Mouse (Mus musculus) liver, adult 2 months (tissue): ENCODE data around the gene Zfp454. TPM values are rescaled to one million over a fixed set of nuclear protein-coding genes. Genes with fewer than 3 reads are reported as not detected.

Experiments
- DNase-seq: peaks from one replicate; pipeline ENCODE4 v3.0.0-alpha.2; 2011; ENCODE audit warnings: low read depth, low spot score; ENCODE audit errors: extremely low read depth
- H3K27ac ChIP-seq: fragments of 200-500 bp; replicated peaks from 2 replicates; pipeline ENCODE4 v1.5.1; 2012; ENCODE audit warnings: low read depth, mild to moderate bottlenecking, control low read depth, inconsistent platforms, low read length; ENCODE audit not compliant: insufficient read depth
- H3K27me3 ChIP-seq: fragments of 200-500 bp; 2 replicates; pipeline ENCODE4 v1.6.1; 2012; ENCODE audit warnings: mild to moderate bottlenecking, moderate library complexity, low read length, inconsistent platforms; ENCODE audit not compliant: control insufficient read depth, insufficient read depth
- H3K36me3 ChIP-seq: fragments of 200-500 bp; 2 replicates; pipeline ENCODE4 v1.6.1; 2012; ENCODE audit warnings: low read length, inconsistent platforms; ENCODE audit not compliant: control insufficient read depth, insufficient read depth
- H3K4me1 ChIP-seq: fragments of 200-500 bp; 2 replicates; pipeline ENCODE4 v1.6.1; 2011; ENCODE audit warnings: low read length; ENCODE audit not compliant: control insufficient read depth, insufficient read depth
- H3K4me3 ChIP-seq: fragments of 200-500 bp; 2 replicates; pipeline ENCODE4 v1.5.1; 2011; ENCODE audit warnings: low read depth, mild to moderate bottlenecking, control low read depth, low read length, moderate library complexity; ENCODE audit not compliant: insufficient read depth
- H3K79me2 ChIP-seq: fragments of 200-500 bp; 2 replicates; pipeline ENCODE4 v1.6.1; 2012; ENCODE audit warnings: inconsistent platforms, mild to moderate bottlenecking, low read length, moderate library complexity; ENCODE audit not compliant: control insufficient read depth, insufficient read depth
- H3K9ac ChIP-seq: fragments of 200-500 bp; 2 replicates; pipeline ENCODE4 v1.6.1; 2012; ENCODE audit warnings: low read depth, mild to moderate bottlenecking, control low read depth, inconsistent platforms, low read length
- CTCF ChIP-seq: fragments of 200-500 bp; IDR thresholded peaks from 2 replicates; pipeline ENCODE4 v1.5.1; 2011; ENCODE audit warnings: low read depth, low read length, control low read depth
- POLR2A ChIP-seq: fragments of 200-500 bp; IDR thresholded peaks from 2 replicates; pipeline ENCODE4 v1.6.1; 2011; ENCODE audit warnings: low read length, control low read depth; ENCODE audit not compliant: insufficient read depth; ENCODE audit errors: extremely low read depth
- WGBS: fragments of 180-500 bp; shearing (Covaris S2); methylation state at CpG from one replicate; pipeline ENCODE4 v1.1.7; 2018; 5-methylcytosine and 5-hydroxymethylcytosine counted together
- polyA plus RNA-seq: library from polyadenylated mRNA; depleted of rRNA; stranded (reverse); fragments of >200 nt; gene quantifications from 2 replicates; pipeline ENCODE4 v1.2.3, GENCODE M21; 2012; rRNA removed
- total RNA-seq: library from RNA; depleted of rRNA; stranded (reverse); fragments of >200 nt; gene quantifications from 2 replicates; pipeline ENCODE4 v1.2.3, GENCODE M21; 2014; rRNA removed

The Zfp454 gene
- total RNA-seq (0.47 and 0.74 TPM in 2 replicates), polyA plus RNA-seq (0.72 and 0.95 TPM in 2 replicates)

GRCm38 (mm10) chr11:50887390-50888128 is at the start of gene Zfp454:
TSS of gene Zfp454 (minus strand) at chr11:50887651.
- WGBS = 6% methylated on average over 26 of the region's 26 CpGs
- Histone ChIP-seq H3K27me3 (no peaks in the 10 kb centered on the region), H3K27ac (no peak within 1 kb of the TSS), H3K4me3 (peak within 1 kb of the TSS; percentile 17), H3K36me3 (no peaks in the 10 kb centered on the region), H3K9ac (peak within 1 kb of the TSS; percentile 47), H3K4me1 (no peaks in the 10 kb centered on the region), H3K79me2 (no peaks in the 10 kb centered on the region)
- peak; percentile 89 for DNase-seq
- TF ChIP-seq CTCF (no peak), POLR2A (no peak)

GRCm38 (mm10) chr11:50932040-50932439 is 44.6 kb upstream of the Zfp454 start:
- WGBS = 54% methylated on average over 1 of the region's 1 CpGs
- no peak for DNase-seq
- no peak overlapping the region for H3K9ac ChIP-seq
- H3K27me3 ChIP-seq = no peaks in the 10 kb centered on the region
- H3K79me2 ChIP-seq = no peaks in the 10 kb centered on the region
- no peaks in the 10 kb centered on the region for H3K4me1 ChIP-seq
- no peak overlapping the region for H3K4me3 ChIP-seq
- TF ChIP-seq POLR2A (no peak), CTCF (no peak)
- no peak overlapping the region for H3K27ac ChIP-seq
- no peaks in the 10 kb centered on the region for H3K36me3 ChIP-seq

- under 1% methylated on average over 18 of the region's 18 CpGs for WGBS
- DNase-seq = peak; percentile 84
- H3K27ac ChIP-seq = peak within 1 kb of the TSS; percentile 80
Measured at GRCm38 (mm10) chr11:50931451-50931866, 44.0 kb upstream of the Zfp454 start, which contains the start of gene Zfp354b. TSS of gene Zfp354b (minus strand) at chr11:50931633.

DNA sequence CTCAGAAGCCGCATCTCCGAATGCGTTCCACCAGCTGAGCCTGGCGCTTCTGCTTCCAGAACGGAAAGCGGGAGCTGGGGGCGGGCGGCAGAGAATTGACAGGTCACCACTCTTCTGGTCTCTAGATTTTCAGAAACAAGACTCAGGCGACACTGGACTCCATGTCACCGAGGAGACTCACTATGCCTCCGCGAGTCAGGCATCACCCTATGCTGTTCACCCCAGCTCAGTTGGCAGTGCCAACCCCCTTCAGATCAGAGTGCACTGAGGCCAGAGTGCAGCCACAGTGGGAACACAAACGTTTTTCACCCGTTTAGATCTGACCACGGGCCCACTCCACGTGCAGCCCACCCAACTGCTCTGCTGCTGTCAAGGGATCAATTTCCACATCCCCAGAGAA is 43.6 kb upstream of the Zfp454 start:
- H3K79me2 ChIP-seq = no peaks in the 10 kb centered on the region
- peak; percentile 76 for DNase-seq
- H3K4me1 ChIP-seq = no peaks in the 10 kb centered on the region
- H3K27ac ChIP-seq = peak overlapping the region; percentile 80
- TF ChIP-seq POLR2A = no peak
- no peak for TF ChIP-seq CTCF
- peak overlapping the region; percentile 84 for H3K9ac ChIP-seq
- H3K27me3 ChIP-seq = no peaks in the 10 kb centered on the region
- under 1% methylated on average over 16 of the region's 16 CpGs for WGBS
- 0 out of 2 replicates have a peak, but pooled peaks cover 3% of the 10 kb centered on the region for H3K36me3 ChIP-seq
- H3K4me3 ChIP-seq = peak overlapping the region; percentile 75

More at GRCm38 (mm10) chr11:50931451-50931866, 44.0 kb upstream of the Zfp454 start, which contains the start of gene Zfp354b:
- no peak for TF ChIP-seq CTCF
- peak; percentile 63; the same call in 1 of the 2 replicates for TF ChIP-seq POLR2A
- no peaks in the 10 kb centered on the region for H3K4me1 ChIP-seq
- H3K36me3 ChIP-seq = 0 out of 2 replicates have a peak, but pooled peaks cover under 1% of the 10 kb centered on the region
- peak within 1 kb of the TSS; percentile 75 for H3K4me3 ChIP-seq
- no peaks in the 10 kb centered on the region for H3K79me2 ChIP-seq
- H3K9ac ChIP-seq = peak within 1 kb of the TSS; percentile 84
- H3K27me3 ChIP-seq = no peaks in the 10 kb centered on the region

DNA sequence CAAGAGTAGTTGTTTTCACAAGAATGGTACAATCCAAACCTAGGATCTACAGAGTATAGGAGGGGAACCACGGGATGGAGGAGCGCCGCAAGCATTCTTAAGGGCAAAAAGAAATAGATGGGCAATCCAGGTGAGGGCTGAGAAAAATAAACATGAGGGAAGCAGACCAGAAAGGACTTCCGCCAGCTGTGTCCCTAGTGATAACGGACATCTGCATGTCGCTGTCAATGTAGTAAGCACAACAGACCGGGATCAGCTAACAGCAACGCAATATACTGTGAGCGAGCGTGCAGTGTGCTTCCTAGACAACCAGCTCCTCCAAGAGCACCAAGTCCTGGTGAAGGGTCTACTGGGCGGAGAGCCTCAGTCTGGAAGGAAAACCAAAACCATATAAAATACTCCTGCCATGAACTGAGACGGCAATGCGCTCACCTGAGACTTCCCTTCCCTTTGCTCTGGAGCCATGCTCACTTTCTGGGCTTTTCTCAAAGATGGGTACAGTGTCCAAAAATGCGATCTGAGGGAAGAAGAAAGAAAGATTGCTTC is 43.1 kb upstream of the Zfp454 start:
- TF ChIP-seq CTCF (no peak), POLR2A (no peak)
- peak overlapping the region; percentile 75 for H3K4me3 ChIP-seq
- H3K9ac ChIP-seq = peak overlapping the region; percentile 84
- peak; percentile 28 for DNase-seq
- 23% methylated on average over 14 of the region's 14 CpGs for WGBS
- H3K36me3 ChIP-seq = 0 out of 2 replicates have a peak, but pooled peaks cover 3% of the 10 kb centered on the region
- peak overlapping the region; percentile 80; the same call in 1 of the 2 replicates for H3K27ac ChIP-seq
- H3K79me2 ChIP-seq = no peaks in the 10 kb centered on the region
- no peaks in the 10 kb centered on the region for H3K4me1 ChIP-seq
- H3K27me3 ChIP-seq = no peaks in the 10 kb centered on the region
